Mouse (Mus musculus) ES-Bruce4 (cell line): ENCODE measurements at regions not wholly inside any gene's neighbourhood (a gene's known extent, or its start where the extent isn't known, plus 50 kb on each side); places are given as distances from the start of the nearest gene placed in this dataset.

ENCODE experiments used
- CTCF ChIP-seq: IDR thresholded peaks from one replicate; pipeline ENCODE4 v1.8.1; 2011; ENCODE audit warnings: low read depth, low read length
- EP300 ChIP-seq: IDR thresholded peaks from 2 replicates; pipeline ENCODE4 v1.6.1; 2011; ENCODE audit warnings: low read depth, low read length; ENCODE audit not compliant: insufficient read depth
- POLR2A ChIP-seq: IDR thresholded peaks from one replicate; pipeline ENCODE4 v1.8.1; 2011; ENCODE audit warnings: low read length; ENCODE audit not compliant: insufficient read depth

GRCm38 (mm10) chr9:87883069-87883468 is 152.0 kb upstream of the Tbx18 start:
- no peak for TF ChIP-seq POLR2A
- TF ChIP-seq CTCF, result no peak
- no peak for TF ChIP-seq EP300
